Mouse (Mus musculus): Measurements from ENCODE around the gene Golt1a. TPM values are rescaled to one million over a fixed set of nuclear protein-coding genes. Genes with fewer than 3 reads are reported as not detected.

Gene Golt1a
- polyA plus RNA-seq, 1 experiment from 2014 or later = 0.11 TPM

GRCm38 (mm10) chr1:133350210-133350609, 40.6 kb downstream of the Golt1a start, which contains the start of gene Ren1:
Gene Ren1 (plus strand): TSS chr1:133350510.
- 95% methylated on average over 1 of the region's 1 CpGs for WGBS
- no peak for ATAC-seq (ENCODE audit: low read depth)
- H3K4me1 ChIP-seq (replicated peaks; ENCODE audit: control insufficient read depth, insufficient read depth, low read length) = no peaks in the 10 kb centered on the region

GRCm38 (mm10) chr1:133351762-133352161, 42.2 kb downstream of the Golt1a start:
- ATAC-seq (ENCODE audit: low read depth) = no peak
- no peak overlapping the region for H3K9ac ChIP-seq (ENCODE audit: low read length)
- 43% methylated on average over 9 of the region's 9 CpGs for whole genome bisulfite sequencing
- H3K36me3 ChIP-seq (ENCODE audit: control insufficient read depth, insufficient read depth, low read length) = no peaks in the 10 kb centered on the region
- no peak overlapping the region for H3K4me3 ChIP-seq (ENCODE audit: low read length)
- peaks cover 3% of the 10 kb centered on the region; the same call in 1 of the 2 replicates for H3K4me1 ChIP-seq (replicated peaks; ENCODE audit: control insufficient read depth, insufficient read depth, low read length)
- no peak overlapping the region for H3K27ac ChIP-seq (ENCODE audit: low read length)
- H3K9me3 ChIP-seq (ENCODE audit: control insufficient read depth, low read length) = no peaks in the 10 kb centered on the region
- no peak overlapping the region for H3K4me2 ChIP-seq (ENCODE audit: low read depth, low read length)
- no peaks in the 10 kb centered on the region; the same call in 1 of the 2 replicates for H3K27me3 ChIP-seq (ENCODE audit: control insufficient read depth, insufficient read depth, low read depth, low read length)

More at GRCm38 (mm10) chr1:133350210-133350609, 40.6 kb downstream of the Golt1a start, which contains the start of gene Ren1:
- Histone ChIP-seq H3K4me3 (ENCODE audit: low read length) (no peak within 1 kb of the TSS), H3K9ac (ENCODE audit: low read length) (no peak within 1 kb of the TSS), H3K36me3 (ENCODE audit: control insufficient read depth, insufficient read depth, low read length) (no peaks in the 10 kb centered on the region), H3K27me3 (ENCODE audit: control insufficient read depth, insufficient read depth, low read depth, low read length) (no peaks in the 10 kb centered on the region), H3K9me3 (ENCODE audit: control insufficient read depth, low read length) (no peaks in the 10 kb centered on the region), H3K4me2 (ENCODE audit: low read depth, low read length) (no peak within 1 kb of the TSS), H3K27ac (ENCODE audit: low read length) (no peak within 1 kb of the TSS)

- Histone ChIP-seq H3K27me3 (ENCODE audit: control insufficient read depth, insufficient read depth, low read depth, low read length) (no peaks in the 10 kb centered on the region; the same call in 1 of the 2 replicates), H3K4me2 (ENCODE audit: low read depth, low read length) (no peak overlapping the region), H3K9ac (ENCODE audit: low read length) (no peak overlapping the region), H3K27ac (ENCODE audit: low read length) (no peak overlapping the region), H3K36me3 (ENCODE audit: control insufficient read depth, insufficient read depth, low read length) (no peaks in the 10 kb centered on the region), H3K4me3 (ENCODE audit: low read length) (no peak overlapping the region), H3K4me1 (replicated peaks; ENCODE audit: control insufficient read depth, insufficient read depth, low read length) (peaks cover 3% of the 10 kb centered on the region; the same call in 1 of the 2 replicates), H3K9me3 (ENCODE audit: control insufficient read depth, low read length) (no peaks in the 10 kb centered on the region)
- peak; percentile 29; the same call in 1 of the 2 replicates for ATAC-seq (ENCODE audit: low read depth)
- WGBS = 33% methylated on average over 12 of the region's 12 CpGs
Measured at GRCm38 (mm10) chr1:133353371-133353809, 43.8 kb downstream of the Golt1a start.

- Histone ChIP-seq H3K9me3 (ENCODE audit: control insufficient read depth, low read length) (no peaks in the 10 kb centered on the region), H3K4me1 (replicated peaks; ENCODE audit: control insufficient read depth, insufficient read depth, low read length) (peaks cover 3% of the 10 kb centered on the region; the same call in 1 of the 2 replicates), H3K27me3 (ENCODE audit: control insufficient read depth, insufficient read depth, low read depth, low read length) (no peaks in the 10 kb centered on the region; the same call in 1 of the 2 replicates), H3K36me3 (ENCODE audit: control insufficient read depth, insufficient read depth, low read length) (no peaks in the 10 kb centered on the region), H3K9ac (ENCODE audit: low read length) (no peak overlapping the region), H3K4me3 (ENCODE audit: low read length) (no peak overlapping the region), H3K4me2 (ENCODE audit: low read depth, low read length) (no peak overlapping the region), H3K27ac (ENCODE audit: low read length) (no peak overlapping the region)
- 36% methylated on average over 5 of the region's 5 CpGs for WGBS
- peak; percentile 74 for ATAC-seq (ENCODE audit: low read depth)
Measured at GRCm38 (mm10) chr1:133355469-133355868, 45.9 kb downstream of the Golt1a start.

GRCm38 (mm10) chr1:133355912-133356311, 46.3 kb downstream of the Golt1a start:
- Histone ChIP-seq H3K4me1 (replicated peaks; ENCODE audit: control insufficient read depth, insufficient read depth, low read length) (peaks cover 3% of the 10 kb centered on the region; the same call in 1 of the 2 replicates), H3K4me2 (ENCODE audit: low read depth, low read length) (no peak overlapping the region), H3K4me3 (ENCODE audit: low read length) (no peak overlapping the region), H3K27ac (ENCODE audit: low read length) (no peak overlapping the region), H3K27me3 (ENCODE audit: control insufficient read depth, insufficient read depth, low read depth, low read length) (no peaks in the 10 kb centered on the region; the same call in 1 of the 2 replicates), H3K9ac (ENCODE audit: low read length) (no peak overlapping the region), H3K36me3 (ENCODE audit: control insufficient read depth, insufficient read depth, low read length) (no peaks in the 10 kb centered on the region), H3K9me3 (ENCODE audit: control insufficient read depth, low read length) (no peaks in the 10 kb centered on the region)
- 32% methylated on average over 15 of the region's 15 CpGs for WGBS
- no peak; the same call in 1 of the 2 replicates for ATAC-seq (ENCODE audit: low read depth)

- H3K9me3 ChIP-seq (ENCODE audit: control insufficient read depth, low read length) = no peaks in the 10 kb centered on the region
- no peaks in the 10 kb centered on the region; the same call in 1 of the 2 replicates for H3K27me3 ChIP-seq (ENCODE audit: control insufficient read depth, insufficient read depth, low read depth, low read length)
- no peak for ATAC-seq (ENCODE audit: low read depth)
- no peaks in the 10 kb centered on the region for H3K36me3 ChIP-seq (ENCODE audit: control insufficient read depth, insufficient read depth, low read length)
- H3K9ac ChIP-seq (ENCODE audit: low read length) = no peak overlapping the region
- no peak overlapping the region for H3K4me3 ChIP-seq (ENCODE audit: low read length)
- WGBS = 38% methylated on average over 8 of the region's 8 CpGs
- H3K27ac ChIP-seq (ENCODE audit: low read length) = no peak overlapping the region
- peaks cover 3% of the 10 kb centered on the region; the same call in 1 of the 2 replicates for H3K4me1 ChIP-seq (replicated peaks; ENCODE audit: control insufficient read depth, insufficient read depth, low read length)
- no peak overlapping the region for H3K4me2 ChIP-seq (ENCODE audit: low read depth, low read length)
Measured at GRCm38 (mm10) chr1:133356330-133356729, 46.7 kb downstream of the Golt1a start.

- no peaks in the 10 kb centered on the region for H3K9me3 ChIP-seq (ENCODE audit: control insufficient read depth, low read length)
- 87% methylated on average over 6 of the region's 6 CpGs for WGBS
- H3K4me1 ChIP-seq (replicated peaks; ENCODE audit: control insufficient read depth, insufficient read depth, low read length) = peaks cover 11% of the 10 kb centered on the region
- H3K9ac ChIP-seq (ENCODE audit: low read length) = no peak overlapping the region
- H3K27ac ChIP-seq (ENCODE audit: low read length) = no peak overlapping the region
- H3K4me3 ChIP-seq (ENCODE audit: low read length) = no peak overlapping the region
- ATAC-seq (ENCODE audit: low read depth) = no peak
- H3K4me2 ChIP-seq (ENCODE audit: low read depth, low read length) = no peak overlapping the region
- H3K27me3 ChIP-seq (ENCODE audit: control insufficient read depth, insufficient read depth, low read depth, low read length) = peaks cover 6% of the 10 kb centered on the region; the same call in 1 of the 2 replicates
- H3K36me3 ChIP-seq (ENCODE audit: control insufficient read depth, insufficient read depth, low read length) = no peaks in the 10 kb centered on the region
Measured at GRCm38 (mm10) chr1:133361006-133361405, 51.4 kb downstream of the Golt1a start.

- no peak overlapping the region for H3K9ac ChIP-seq (ENCODE audit: low read length)
- H3K9me3 ChIP-seq (ENCODE audit: control insufficient read depth, low read length) = no peaks in the 10 kb centered on the region
- 81% methylated on average over 5 of the region's 5 CpGs for WGBS
- no peak overlapping the region for H3K27ac ChIP-seq (ENCODE audit: low read length)
- peaks cover 11% of the 10 kb centered on the region for H3K4me1 ChIP-seq (replicated peaks; ENCODE audit: control insufficient read depth, insufficient read depth, low read length)
- no peak for ATAC-seq (ENCODE audit: low read depth)
- H3K4me2 ChIP-seq (ENCODE audit: low read depth, low read length) = no peak overlapping the region
- no peak overlapping the region for H3K4me3 ChIP-seq (ENCODE audit: low read length)
- H3K36me3 ChIP-seq (ENCODE audit: control insufficient read depth, insufficient read depth, low read length) = no peaks in the 10 kb centered on the region
- peaks cover 6% of the 10 kb centered on the region; the same call in 1 of the 2 replicates for H3K27me3 ChIP-seq (ENCODE audit: control insufficient read depth, insufficient read depth, low read depth, low read length)
Measured at GRCm38 (mm10) chr1:133362103-133362502, 52.5 kb downstream of the Golt1a start.

GRCm38 (mm10) chr1:133363276-133364021, 53.8 kb downstream of the Golt1a start, which contains the start of gene Etnk2:
Gene Etnk2 (plus strand): TSS chr1:133363572.
- no peaks in the 10 kb centered on the region for H3K9me3 ChIP-seq (ENCODE audit: control insufficient read depth, low read length)
- peaks cover 6% of the 10 kb centered on the region; the same call in 1 of the 2 replicates for H3K27me3 ChIP-seq (ENCODE audit: control insufficient read depth, insufficient read depth, low read depth, low read length)
- no peak within 1 kb of the TSS for H3K27ac ChIP-seq (ENCODE audit: low read length)
- under 1% methylated on average over 52 of the region's 52 CpGs for WGBS
- ATAC-seq (ENCODE audit: low read depth) = peak; percentile 75
- H3K4me2 ChIP-seq (ENCODE audit: low read depth, low read length) = peak within 1 kb of the TSS; percentile 97
- peak within 1 kb of the TSS; percentile 70 for H3K9ac ChIP-seq (ENCODE audit: low read length)
- peaks cover 19% of the 10 kb centered on the region for H3K4me1 ChIP-seq (replicated peaks; ENCODE audit: control insufficient read depth, insufficient read depth, low read length)
- H3K4me3 ChIP-seq (ENCODE audit: low read length) = peak within 1 kb of the TSS; percentile 62
- no peaks in the 10 kb centered on the region for H3K36me3 ChIP-seq (ENCODE audit: control insufficient read depth, insufficient read depth, low read length)
